Mouse (Mus musculus) gastrocnemius, adult 2 months (tissue): ENCODE measurements around the gene Hesx1. TPM values are rescaled to one million over a fixed set of nuclear protein-coding genes. Genes with fewer than 3 reads are reported as not detected.

ENCODE experiments used
- DNase-seq: peaks from one replicate; pipeline ENCODE4 v3.0.0; 2022
- H3K27ac ChIP-seq: fragments of 200-600 bp; 2 replicates; pipeline ENCODE4 v1.8.1; 2022; ENCODE audit warnings: mild to moderate bottlenecking
- H3K4me3 ChIP-seq: fragments of 200-600 bp; 2 replicates; pipeline ENCODE4 v1.8.1; 2022; ENCODE audit warnings: mild to moderate bottlenecking, moderate library complexity
- CTCF ChIP-seq: fragments of 200-600 bp; IDR thresholded peaks from 2 replicates; pipeline ENCODE4 v1.8.1; 2022; ENCODE audit warnings: antibody characterized with exemption, mild to moderate bottlenecking, moderate library complexity
- intact Hi-C: fragments of 180-260 bp; cut with DNase I; formaldehyde crosslinking; loops from one replicate; pipeline ENCODE4 v1.15.1; 2025
- total RNA-seq, 2 experiments: library from RNA; stranded (reverse); gene quantifications; 2 replicates each; pipeline ENCODE4 v1.2.3; 2021

Gene Hesx1
- total RNA-seq, 2 experiments from 2014 or later: not detected

DNA sequence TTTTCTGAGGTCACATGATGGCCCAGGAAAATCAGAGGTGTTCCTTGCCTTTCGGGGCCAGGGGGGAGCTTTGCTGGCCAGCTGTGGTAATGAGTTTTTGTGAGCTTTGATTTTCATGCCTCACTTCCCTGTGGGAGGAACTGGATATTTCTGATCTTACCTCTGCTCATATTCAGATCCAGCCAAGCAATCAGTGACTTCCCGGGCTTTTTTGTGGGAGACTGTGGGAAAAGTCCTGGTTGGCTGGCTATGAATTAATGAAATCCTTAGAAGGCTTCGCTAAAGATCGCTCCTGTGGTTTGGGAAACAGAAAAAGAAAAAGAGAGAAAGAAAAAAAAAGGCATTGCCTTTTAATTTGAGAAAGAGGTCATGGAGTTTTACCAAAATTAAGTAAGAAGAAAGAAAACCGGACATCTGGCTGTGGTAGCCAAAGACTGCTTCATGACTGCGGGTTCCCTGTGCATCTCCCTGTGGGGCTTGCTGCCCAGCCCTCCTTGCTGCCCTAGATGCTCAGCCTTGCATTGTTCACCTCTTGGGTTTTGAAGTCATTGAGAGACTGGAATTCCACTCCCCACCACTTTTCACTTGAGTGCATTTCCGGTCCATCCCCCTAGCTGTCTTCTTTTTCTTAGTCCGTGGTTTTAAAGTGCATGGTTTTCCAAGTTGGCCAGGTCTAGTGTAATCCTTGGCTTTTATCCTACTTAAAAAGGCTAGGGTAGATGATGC lies 54.2 kb downstream of the Hesx1 start:
- intact Hi-C loops: no loop called here
- no peak for DNase-seq
- Histone ChIP-seq H3K4me3 (no peak overlapping the region), H3K27ac (peak overlapping the region; percentile 31; the same call in 1 of the 2 replicates)
- TF ChIP-seq CTCF: no peak

DNA sequence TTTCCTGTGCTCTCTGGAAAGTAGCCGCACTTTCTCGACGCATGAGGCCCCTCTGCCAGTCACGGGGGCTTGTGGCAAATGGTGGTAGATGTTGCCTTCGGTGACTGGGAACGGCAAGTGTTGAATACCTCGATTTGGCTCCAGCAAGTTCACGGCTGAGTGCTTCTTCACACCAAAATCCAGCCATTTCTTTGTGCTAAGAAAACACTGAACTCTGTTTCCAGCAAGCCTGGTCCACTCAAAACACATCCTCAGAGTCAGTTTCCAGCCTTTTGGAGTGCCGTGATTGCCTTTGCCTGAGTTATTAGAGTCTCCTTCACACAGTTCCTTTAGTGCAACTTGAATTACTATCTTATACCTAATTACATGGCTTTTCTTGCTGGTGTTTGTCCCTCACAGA lies 55.8 kb downstream of the Hesx1 start:
- H3K4me3 ChIP-seq: no peak overlapping the region
- TF ChIP-seq CTCF: no peak
- DNase-seq: no peak
- intact Hi-C loops: no loop called here
- H3K27ac ChIP-seq: no peak overlapping the region

DNA sequence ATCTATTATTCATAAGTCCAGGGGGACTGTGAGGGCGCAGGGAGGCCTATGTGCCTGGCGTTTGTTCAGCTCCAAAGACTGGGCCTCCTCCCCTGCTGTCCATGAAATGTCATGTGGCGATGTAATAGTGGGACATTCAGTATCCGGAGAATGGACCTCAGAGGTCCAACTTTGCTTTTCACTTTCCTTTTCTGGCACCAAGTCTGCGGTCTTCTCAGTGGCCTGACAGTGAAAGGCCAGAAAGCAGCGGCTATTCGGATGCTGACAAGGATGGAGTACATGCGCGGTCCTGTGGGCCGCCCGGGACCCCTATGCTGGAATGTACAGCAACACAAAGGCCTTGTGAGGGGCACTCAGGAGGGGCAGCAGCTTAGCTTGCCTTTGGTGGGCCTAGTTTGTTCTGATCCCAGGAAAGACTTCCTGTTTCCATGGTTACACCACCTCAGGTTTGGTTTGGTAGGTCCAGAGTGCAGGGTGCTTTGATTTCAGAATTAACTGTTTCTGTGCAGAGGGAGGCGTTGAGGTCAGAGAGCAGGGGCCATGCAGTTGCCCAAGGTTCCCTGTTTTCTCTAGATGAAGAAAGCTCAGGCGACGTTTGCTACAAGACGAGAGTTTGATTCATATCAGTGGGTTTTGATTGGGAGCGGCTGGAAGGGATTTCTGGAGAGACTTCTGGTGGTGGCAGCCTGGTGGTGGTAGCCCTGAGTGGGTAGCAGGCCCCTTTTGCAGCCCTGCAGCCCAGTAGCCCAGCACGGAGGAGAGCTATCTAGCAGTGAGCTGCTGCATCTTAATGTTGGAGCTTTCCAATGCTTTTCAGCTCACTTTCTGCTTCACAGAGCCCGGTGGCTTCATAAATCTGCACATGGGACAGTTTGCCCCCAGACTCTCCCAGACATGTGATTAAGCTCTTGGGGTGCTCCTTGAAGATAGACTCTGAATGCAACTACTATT lies 56.6 kb downstream of the Hesx1 start:
- DNase-seq: no peak
- no peak for TF ChIP-seq CTCF
- H3K27ac ChIP-seq: peak overlapping the region; percentile 61
- intact Hi-C loops: no loop called here
- H3K4me3 ChIP-seq: peak overlapping the region; percentile 3; the same call in 1 of the 2 replicates

DNA sequence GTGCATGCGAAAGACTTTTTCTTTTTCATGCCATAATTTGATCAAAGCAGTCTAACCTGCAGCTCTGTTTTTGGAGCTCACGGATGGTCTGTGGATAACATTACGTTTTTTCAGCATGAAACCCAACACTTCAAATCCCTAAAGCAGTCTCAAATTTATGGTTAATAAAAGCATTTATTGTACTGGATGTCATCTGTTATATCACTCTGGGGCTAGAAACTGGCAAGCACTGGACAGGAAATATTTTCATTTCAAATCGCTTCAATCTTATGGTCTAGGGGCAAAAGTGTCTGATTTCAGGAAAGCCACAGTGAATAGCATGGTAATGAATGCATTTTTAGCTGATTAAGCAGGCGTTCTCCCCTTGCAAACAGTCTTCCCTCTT lies 57.3 kb downstream of the Hesx1 start:
- Histone ChIP-seq H3K4me3 (no peak overlapping the region), H3K27ac (peak overlapping the region; percentile 61)
- TF ChIP-seq CTCF: no peak
- DNase-seq: no peak
- intact Hi-C loops: no loop called here

Other genes starting within 250 kb of the Hesx1 start
- 100 to 1,000 TPM; 118 to 142 TPM for gene Asb14, start 99.9 kb upstream of the Hesx1 start, total RNA-seq
- gene Appl1, start 23.2 kb upstream of the Hesx1 start, total RNA-seq: 10 to 100 TPM; 18.6 to 21.6 TPM
- gene Il17rd, start 44.5 kb downstream of the Hesx1 start, total RNA-seq: 1 to 10 TPM; 2.1 to 3.0 TPM
- gene Arhgef3, start 120.5 kb downstream of the Hesx1 start, total RNA-seq: 10 to 100 TPM in 1 of 2 experiments, 1 to 10 TPM in 1; 8.5 to 20.0 TPM